Mouse (Mus musculus) thymus, adult 2 months (tissue): ENCODE data around the gene Cst6. TPM values are rescaled to one million over a fixed set of nuclear protein-coding genes. Genes with fewer than 3 reads are reported as not detected.

ENCODE experiments used
- DNase-seq: peaks from one replicate; pipeline ENCODE4 v3.0.0; 2021
- H3K27ac ChIP-seq: fragments of 200-500 bp; 2 replicates; pipeline ENCODE4 v1.5.1; 2012; ENCODE audit warnings: low read length, control low read depth; ENCODE audit not compliant: control insufficient read depth, insufficient read depth
- H3K27me3 ChIP-seq: fragments of 200-500 bp; 2 replicates; pipeline ENCODE4 v1.6.1; 2012; ENCODE audit warnings: mild to moderate bottlenecking, low read length, moderate library complexity, mixed read lengths; ENCODE audit not compliant: control insufficient read depth, insufficient read depth
- H3K36me3 ChIP-seq: fragments of 200-500 bp; 2 replicates; pipeline ENCODE4 v1.6.1; 2012; ENCODE audit warnings: mild to moderate bottlenecking, low read length, moderate library complexity; ENCODE audit not compliant: control insufficient read depth, insufficient read depth
- H3K4me1 ChIP-seq: fragments of 200-500 bp; replicated peaks from 2 replicates; pipeline ENCODE4 v1.6.1; 2012; ENCODE audit warnings: low read length; ENCODE audit not compliant: control insufficient read depth, insufficient read depth
- H3K4me3 ChIP-seq: fragments of 200-500 bp; 2 replicates; pipeline ENCODE4 v1.5.1; 2012; ENCODE audit warnings: mild to moderate bottlenecking, low read length, control low read depth, moderate library complexity; ENCODE audit not compliant: control insufficient read depth, insufficient read depth
- CTCF ChIP-seq: fragments of 200-500 bp; IDR thresholded peaks from 2 replicates; pipeline ENCODE4 v1.5.1; 2012; ENCODE audit warnings: mild to moderate bottlenecking, control low read depth, low read length, moderate library complexity, borderline replicate concordance; ENCODE audit not compliant: control insufficient read depth, poor library complexity, insufficient read depth; ENCODE audit errors: extremely low read depth
- POLR2A ChIP-seq: fragments of 200-500 bp; IDR thresholded peaks from 2 replicates; pipeline ENCODE4 v1.6.1; 2012; ENCODE audit warnings: mild to moderate bottlenecking, low read length, control low read depth, moderate library complexity; ENCODE audit not compliant: control insufficient read depth, poor library complexity, insufficient read depth; ENCODE audit errors: extremely low read depth
- WGBS: fragments of 180-500 bp; shearing (Covaris S2); methylation state at CpG from one replicate; pipeline ENCODE4 v1.1.7; 2018; 5-methylcytosine and 5-hydroxymethylcytosine counted together
- polyA plus RNA-seq: library from polyadenylated mRNA; depleted of rRNA; stranded (reverse); fragments of >200 nt; gene quantifications from 2 replicates; pipeline ENCODE4 v1.2.3, GENCODE M21; 2012

Gene Cst6
- polyA plus RNA-seq, 1 experiment = 101 TPM

DNA sequence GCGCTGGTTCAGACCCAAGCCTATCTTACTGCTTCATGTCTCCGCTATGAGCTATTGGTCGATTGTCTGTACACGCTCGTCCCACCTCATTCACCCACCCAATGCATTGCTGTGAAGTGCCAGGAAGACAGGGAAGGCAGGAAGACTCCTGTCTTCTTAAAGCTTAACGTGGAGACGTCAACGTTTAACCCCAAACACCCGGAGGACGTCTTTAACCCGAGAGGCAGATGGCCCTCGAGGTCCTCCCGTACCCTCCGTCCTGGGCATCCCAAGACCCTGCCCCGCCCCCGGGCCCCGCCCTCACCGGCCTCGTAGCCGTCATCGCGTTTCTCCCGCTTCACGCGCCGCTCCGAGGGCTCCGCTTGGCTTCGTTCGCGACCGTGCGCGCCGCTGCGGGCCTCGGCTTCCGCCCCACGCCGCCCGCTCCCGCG, 38.7 kb upstream of the Cst6 start:
- Histone ChIP-seq H3K27ac (no peak overlapping the region), H3K4me1 (peaks cover 19% of the 10 kb centered on the region), H3K36me3 (peaks cover 18% of the 10 kb centered on the region), H3K27me3 (no peaks in the 10 kb centered on the region), H3K4me3 (peak overlapping the region; percentile 88)
- TF ChIP-seq POLR2A (no peak), CTCF (no peak)
- DNase-seq = no peak
- under 1% methylated on average over 43 of the region's 43 CpGs for WGBS

DNA sequence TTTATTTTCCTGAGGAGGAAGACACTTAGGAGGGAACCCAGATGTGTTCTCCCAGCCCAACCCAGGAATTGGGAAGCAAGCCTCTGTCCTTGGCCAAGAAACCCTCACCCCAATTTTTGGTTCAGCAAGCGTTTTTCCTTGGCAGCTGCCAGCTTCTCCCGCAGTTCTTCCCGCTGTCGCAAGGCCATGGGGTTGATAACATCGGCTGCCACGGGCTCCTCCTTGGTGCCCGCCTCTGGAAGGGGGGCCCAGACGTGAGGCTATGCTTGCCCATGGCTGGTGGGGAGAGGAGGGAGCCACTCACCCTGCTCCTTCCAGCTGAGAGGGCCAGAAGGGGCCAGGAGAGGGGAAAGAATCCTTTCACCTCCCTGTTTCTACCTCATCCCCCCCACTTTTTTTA, 35.3 kb upstream of the Cst6 start:
- Histone ChIP-seq H3K27ac (no peak overlapping the region), H3K36me3 (peaks cover 51% of the 10 kb centered on the region), H3K4me1 (peaks cover 8% of the 10 kb centered on the region), H3K27me3 (no peaks in the 10 kb centered on the region), H3K4me3 (no peak overlapping the region)
- 97% methylated on average over 8 of the region's 8 CpGs for WGBS
- DNase-seq = no peak
- no peak for TF ChIP-seq POLR2A
- no peak for TF ChIP-seq CTCF

DNA sequence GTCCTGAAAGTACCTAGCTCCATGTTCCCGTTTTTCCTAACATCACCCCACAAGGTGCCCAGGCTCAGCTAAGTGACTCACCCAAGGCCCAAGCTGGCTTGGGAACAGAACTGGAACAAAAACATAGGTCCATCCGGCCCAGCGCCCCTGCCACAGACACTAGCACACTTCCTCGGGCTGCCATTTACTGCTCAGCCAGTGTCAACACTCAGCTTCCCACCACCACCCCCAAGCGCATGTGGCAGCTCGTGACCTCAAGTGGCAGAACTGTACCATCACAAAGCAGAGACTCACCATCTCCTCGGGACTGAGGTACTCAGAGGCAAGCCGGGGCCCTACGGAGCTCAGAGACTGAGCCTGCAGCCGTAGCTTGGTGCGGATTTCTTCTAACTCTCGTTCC, 34.0 kb upstream of the Cst6 start:
- peaks cover 65% of the 10 kb centered on the region for H3K36me3 ChIP-seq
- WGBS = 96% methylated on average over 12 of the region's 12 CpGs

DNA sequence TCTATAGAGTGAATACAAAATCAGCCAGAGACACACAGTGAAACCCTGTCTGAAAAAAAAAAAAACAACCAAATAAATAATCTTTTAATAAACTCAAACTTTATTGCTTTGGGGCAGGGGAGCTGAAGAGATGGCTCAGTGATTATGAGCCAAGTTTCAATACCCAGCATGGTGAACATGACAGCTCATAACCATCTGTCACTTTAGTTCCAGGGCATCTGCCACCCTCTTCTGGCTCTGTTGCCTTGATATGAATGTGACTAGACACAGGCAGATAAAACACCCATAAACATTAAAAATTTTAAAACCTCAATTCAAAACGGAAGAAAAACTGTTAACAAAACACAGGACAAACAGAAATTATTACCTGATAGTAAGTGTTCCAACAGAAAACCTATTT, 28.1 kb upstream of the Cst6 start:
- TF ChIP-seq POLR2A = no peak
- no peak for TF ChIP-seq CTCF
- peaks cover 53% of the 10 kb centered on the region for H3K36me3 ChIP-seq
- H3K27me3 ChIP-seq = no peaks in the 10 kb centered on the region
- H3K4me3 ChIP-seq = no peak overlapping the region
- no peak overlapping the region for H3K27ac ChIP-seq
- no peak for DNase-seq
- WGBS = 90% methylated on average over 1 of the region's 1 CpGs
- H3K4me1 ChIP-seq = no peaks in the 10 kb centered on the region

More for the DNA sequence above, 34.0 kb upstream of the Cst6 start:
- DNase-seq = no peak
- Histone ChIP-seq H3K27ac (no peak overlapping the region), H3K4me1 (peaks cover 5% of the 10 kb centered on the region), H3K27me3 (no peaks in the 10 kb centered on the region), H3K4me3 (no peak overlapping the region)
- TF ChIP-seq POLR2A = no peak
- no peak for TF ChIP-seq CTCF

DNA sequence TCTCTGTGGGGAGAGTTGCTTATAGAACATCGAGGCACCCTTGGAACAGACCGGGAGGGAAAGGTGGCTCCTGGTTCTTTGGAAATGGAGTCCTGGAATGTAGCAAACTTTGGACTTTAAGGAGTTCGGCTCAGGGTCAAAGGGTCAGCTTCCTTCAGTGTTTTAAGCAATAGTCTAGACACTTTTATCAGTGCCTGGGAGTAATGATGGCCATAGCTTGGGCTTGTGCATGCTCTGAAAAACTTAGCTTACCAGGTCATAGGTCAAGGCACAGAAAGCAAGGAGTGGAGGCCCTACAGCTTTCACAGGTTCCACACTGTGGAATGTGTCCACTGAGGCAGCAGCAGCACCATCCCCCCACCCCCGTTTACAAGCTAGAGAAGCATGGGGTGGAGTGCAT, 25.4 kb upstream of the Cst6 start:
- peaks cover 47% of the 10 kb centered on the region for H3K36me3 ChIP-seq
- no peak for TF ChIP-seq CTCF
- TF ChIP-seq POLR2A = no peak
- DNase-seq = no peak
- H3K4me1 ChIP-seq = no peaks in the 10 kb centered on the region
- 95% methylated on average over 4 of the region's 4 CpGs for WGBS
- no peak overlapping the region for H3K27ac ChIP-seq
- no peaks in the 10 kb centered on the region for H3K27me3 ChIP-seq
- no peak overlapping the region for H3K4me3 ChIP-seq

DNA sequence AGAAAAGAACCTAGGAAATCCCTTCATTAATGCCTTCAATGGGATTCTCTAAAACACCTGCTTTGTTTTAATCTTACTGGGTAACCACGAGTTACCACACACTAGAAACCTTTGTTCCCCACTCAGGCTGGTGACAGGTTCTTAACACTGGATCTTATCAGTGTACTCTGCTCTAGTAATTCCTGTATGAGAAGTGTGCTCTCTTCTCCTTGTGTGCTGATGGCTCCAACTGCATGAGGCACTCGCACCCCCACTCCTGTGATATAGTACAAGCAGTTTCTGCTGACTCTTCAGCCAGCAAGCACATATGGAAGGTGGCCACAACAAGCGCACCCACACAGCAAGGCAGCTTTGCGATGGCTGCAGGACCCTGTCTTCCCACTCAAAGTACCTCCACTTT, 24.8 kb upstream of the Cst6 start:
- no peak overlapping the region for H3K4me3 ChIP-seq
- H3K27me3 ChIP-seq = no peaks in the 10 kb centered on the region
- no peak for TF ChIP-seq CTCF
- TF ChIP-seq POLR2A = no peak
- H3K27ac ChIP-seq = no peak overlapping the region
- H3K36me3 ChIP-seq = peaks cover 46% of the 10 kb centered on the region
- no peak for DNase-seq
- no peaks in the 10 kb centered on the region for H3K4me1 ChIP-seq
- WGBS = 76% methylated on average over 4 of the region's 4 CpGs

DNA sequence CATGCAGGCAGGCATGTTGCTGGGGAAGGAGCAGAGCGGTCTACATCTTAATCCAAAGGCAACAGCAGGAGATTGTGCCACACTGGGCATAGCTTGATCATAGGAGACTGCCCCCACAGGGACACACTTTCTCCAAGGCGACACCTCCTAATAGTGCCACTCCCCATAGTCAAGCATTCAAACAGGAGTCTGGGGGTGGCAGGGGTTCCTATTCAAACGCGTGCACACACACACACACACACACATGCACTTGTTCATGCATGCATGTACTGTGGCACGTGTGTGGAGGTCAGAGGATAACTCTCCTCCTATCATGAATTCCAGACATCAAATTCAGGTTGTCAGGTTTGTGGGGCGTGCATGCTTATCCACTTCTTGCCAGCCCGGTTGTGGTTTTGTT, 23.4 kb upstream of the Cst6 start:
- Histone ChIP-seq H3K4me1 (peaks cover 5% of the 10 kb centered on the region), H3K36me3 (peaks cover 38% of the 10 kb centered on the region)

More for the DNA sequence above, 23.4 kb upstream of the Cst6 start:
- TF ChIP-seq CTCF = no peak
- Histone ChIP-seq H3K4me3 (no peak overlapping the region), H3K27me3 (no peaks in the 10 kb centered on the region), H3K27ac (no peak overlapping the region)
- 96% methylated on average over 7 of the region's 7 CpGs for WGBS
- DNase-seq = no peak
